22 mouse cellular contexts compared by ENCODE assay signal in the genomic region with DNA sequence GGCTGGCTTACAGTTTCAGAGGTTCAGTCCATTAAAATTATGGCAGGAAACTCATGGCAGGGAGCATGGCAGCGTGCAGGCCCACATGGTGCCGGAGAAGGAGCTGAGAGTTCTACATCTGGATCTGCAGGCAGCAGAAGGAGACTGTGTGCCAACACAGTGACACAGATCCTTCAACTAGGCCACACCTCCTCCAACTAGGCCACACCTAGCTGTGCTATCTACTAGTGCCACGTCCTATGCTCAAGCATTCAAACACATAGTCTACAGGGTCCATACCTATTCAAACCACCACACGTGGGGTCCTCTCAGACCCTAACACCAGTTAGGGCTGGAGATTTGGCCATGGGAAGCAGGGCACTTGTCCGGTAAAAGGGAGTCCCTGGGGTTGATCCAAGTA. TPM values are rescaled to one million over a fixed set of nuclear protein-coding genes. Genes with fewer than 3 reads are reported as not detected.
"Had no signal": no experiment of that assay in that cellular context is flagged by ENCODE, and none has a peak within 500 bp of the region (broad histone marks: within the 10 kb centered on the region; RNA-seq: fewer than 3 reads in every experiment).

No protein-coding gene starts in this region.

- H3K4me1 ChIP-seq: limb, embryonic 10.5 days; megakaryocyte, embryonic 14.5 days; midbrain, embryonic 15.5 days; neural tube, embryonic 12.5 days; neural tube, embryonic 15.5 days; stomach, embryonic 15.5 days had no signal

- H3K27me3 ChIP-seq: limb, embryonic 13.5 days; midbrain, embryonic 15.5 days; neural tube, embryonic 12.5 days; neural tube, embryonic 15.5 days; stomach, embryonic 15.5 days had no signal

- ATAC-seq: intestine, embryonic 16.5 days; lung, postnatal 0 days; midbrain, embryonic 15.5 days had no signal

- H3K36me3 ChIP-seq: limb, embryonic 10.5 days; limb, embryonic 13.5 days; midbrain, embryonic 15.5 days; neural tube, embryonic 12.5 days; neural tube, embryonic 15.5 days; stomach, embryonic 15.5 days had no signal

- H3K27ac ChIP-seq: limb, embryonic 10.5 days; limb, embryonic 13.5 days; macrophage; midbrain, embryonic 15.5 days; neural tube, embryonic 12.5 days; neural tube, embryonic 15.5 days; stomach, embryonic 15.5 days had no signal

- H3K4me2 ChIP-seq: limb, embryonic 13.5 days; lung, embryonic 14.5 days; midbrain, embryonic 11.5 days; midbrain, embryonic 15.5 days; neural tube, embryonic 12.5 days; neural tube, embryonic 15.5 days; stomach, embryonic 15.5 days had no signal

- H3K9ac ChIP-seq: limb, embryonic 13.5 days; lung, embryonic 14.5 days; midbrain, embryonic 15.5 days; neural tube, embryonic 12.5 days; neural tube, embryonic 15.5 days; stomach, embryonic 15.5 days had no signal

- DNase-seq: kidney, adult 18-20 months; kidney, adult 9 months; kidney, postnatal 14 days; kidney, postnatal 4 days; lung, embryonic 14.5 days; retina, postnatal 1 day; right cerebral cortex, postnatal 25 days; spleen, adult 18-20 months; thymus, postnatal 25 days had no signal

- H3K4me3 ChIP-seq: limb, embryonic 10.5 days; limb, embryonic 13.5 days; megakaryocyte, embryonic 14.5 days; midbrain, embryonic 15.5 days; neural tube, embryonic 12.5 days; neural tube, embryonic 15.5 days; stomach, embryonic 15.5 days had no signal

- H3K9me3 ChIP-seq: limb, embryonic 10.5 days; midbrain, embryonic 15.5 days; neural tube, embryonic 12.5 days; stomach, embryonic 15.5 days had no signal

RNA-seq across cellular contexts. Expression of a gene that starts 27.6 kb away (rescaled TPM):
- total RNA-seq: liver, adult 2 months had no signal
- polyA plus RNA-seq: intestine, embryonic 16.5 days; kidney, embryonic 16.5 days; limb, embryonic 10.5 days; limb, embryonic 13.5 days; liver, adult 2 months; lung, embryonic 14.5 days; lung, postnatal 0 days; macrophage; neural tube, embryonic 12.5 days; neural tube, embryonic 15.5 days; stomach, embryonic 15.5 days had no signal
